Mouse (Mus musculus): ENCODE measurements around the gene Sema7a.
A peak's percentile ranks its signal among the peaks of the same experiment; 100 is the strongest.

Sema7a gene

DNA sequence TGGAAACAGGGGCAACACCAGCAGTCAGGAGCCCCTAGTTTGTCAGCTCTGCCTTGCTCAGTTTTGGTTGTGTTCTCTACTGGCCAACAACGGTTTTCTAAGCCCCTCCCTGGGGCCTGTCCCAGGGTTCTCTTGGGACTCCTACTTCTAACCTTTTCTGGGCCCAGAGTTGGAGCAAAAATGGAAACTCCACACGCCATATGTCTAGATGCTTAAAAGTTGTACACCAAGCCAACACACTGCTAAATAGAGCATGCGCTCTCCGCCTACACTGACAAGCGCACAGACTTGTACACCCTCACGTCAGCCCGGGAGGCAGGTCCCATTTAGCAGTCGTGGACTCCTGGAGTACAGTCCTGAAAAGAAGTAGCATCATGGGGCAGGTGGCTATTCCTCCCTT, 45.4 kb downstream of the Sema7a start:
- DNase-seq = no peak

DNA sequence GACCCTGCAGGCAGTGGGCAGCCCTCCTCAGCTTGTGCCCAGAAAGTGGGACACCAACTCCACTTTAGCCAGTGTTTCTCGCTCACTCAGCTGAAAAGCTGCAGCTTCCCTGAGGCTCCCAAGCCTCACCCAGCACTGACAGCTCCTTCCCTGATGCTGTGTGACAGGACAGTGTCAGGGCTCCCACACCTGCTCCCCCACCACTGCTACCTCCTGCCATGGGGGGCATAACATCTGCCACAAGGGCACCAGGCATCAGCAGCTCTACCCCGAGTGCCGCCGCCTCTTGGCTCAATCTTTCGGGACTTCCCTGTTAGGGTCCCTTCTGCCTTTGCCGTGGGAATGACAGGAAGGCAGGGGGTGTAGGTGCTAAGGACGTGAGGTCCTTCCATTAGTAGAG, 46.4 kb downstream of the Sema7a start:
- no peak for DNase-seq

GRCm38 (mm10) chr9:57988098-57988497, 48.2 kb downstream of the Sema7a start:
- DNase-seq = no peak

GRCm38 (mm10) chr9:57989309-57989708, 49.4 kb downstream of the Sema7a start:
- no peak for DNase-seq

DNA sequence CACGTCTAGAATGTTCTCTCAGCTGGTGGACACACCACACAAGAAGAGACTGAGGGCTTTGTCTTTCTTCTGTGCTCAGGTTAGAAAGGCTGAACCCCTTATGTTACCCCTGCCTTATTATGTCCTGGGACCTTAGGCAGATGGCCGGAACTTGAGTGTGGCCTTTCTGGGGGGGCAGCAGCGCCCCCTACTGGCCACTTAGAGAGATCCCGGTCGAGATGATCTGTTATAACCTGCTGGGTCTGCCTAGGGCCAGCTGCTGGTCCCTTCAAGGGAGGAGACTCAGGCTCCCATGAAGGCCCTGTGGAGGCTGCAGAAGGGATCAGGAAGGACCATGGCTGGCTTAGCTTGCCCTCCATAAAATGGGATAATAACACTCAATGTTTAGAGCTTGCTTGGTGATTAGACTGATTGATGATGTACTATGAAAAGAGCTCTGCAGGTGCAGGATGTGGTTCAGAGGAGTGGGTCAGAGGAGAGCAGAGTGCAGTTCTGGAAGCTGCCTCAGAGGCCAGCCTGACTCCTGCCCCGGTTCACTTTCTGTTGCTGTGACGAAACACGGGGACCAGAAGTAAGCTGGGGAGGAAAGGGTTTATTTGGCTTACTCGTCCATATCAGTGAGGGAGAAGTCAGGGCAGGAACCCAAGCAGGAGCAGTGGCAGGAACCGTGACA, 50.7 kb downstream of the Sema7a start:
- DNase-seq = peak; percentile 59

DNA sequence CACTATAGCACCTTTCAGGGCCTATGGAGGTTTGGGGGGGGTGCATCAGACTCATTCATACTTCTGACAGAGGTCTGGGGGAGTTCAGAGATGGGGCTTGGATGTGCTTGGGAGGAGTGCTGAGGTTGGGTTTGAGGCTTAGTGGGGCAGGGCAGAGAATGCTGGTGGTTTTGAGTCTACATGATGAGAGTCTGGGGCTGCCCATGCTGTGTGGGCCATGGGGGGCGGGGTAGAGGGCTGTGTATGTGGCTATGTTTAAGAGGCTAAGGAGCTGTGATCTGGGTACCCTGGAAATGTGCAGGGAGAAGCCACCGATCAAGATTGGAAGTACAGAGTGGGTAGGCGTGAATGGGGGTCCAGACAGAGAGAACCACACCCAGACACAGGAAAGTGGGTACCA, 52.1 kb downstream of the Sema7a start:
- DNase-seq = no peak

DNA sequence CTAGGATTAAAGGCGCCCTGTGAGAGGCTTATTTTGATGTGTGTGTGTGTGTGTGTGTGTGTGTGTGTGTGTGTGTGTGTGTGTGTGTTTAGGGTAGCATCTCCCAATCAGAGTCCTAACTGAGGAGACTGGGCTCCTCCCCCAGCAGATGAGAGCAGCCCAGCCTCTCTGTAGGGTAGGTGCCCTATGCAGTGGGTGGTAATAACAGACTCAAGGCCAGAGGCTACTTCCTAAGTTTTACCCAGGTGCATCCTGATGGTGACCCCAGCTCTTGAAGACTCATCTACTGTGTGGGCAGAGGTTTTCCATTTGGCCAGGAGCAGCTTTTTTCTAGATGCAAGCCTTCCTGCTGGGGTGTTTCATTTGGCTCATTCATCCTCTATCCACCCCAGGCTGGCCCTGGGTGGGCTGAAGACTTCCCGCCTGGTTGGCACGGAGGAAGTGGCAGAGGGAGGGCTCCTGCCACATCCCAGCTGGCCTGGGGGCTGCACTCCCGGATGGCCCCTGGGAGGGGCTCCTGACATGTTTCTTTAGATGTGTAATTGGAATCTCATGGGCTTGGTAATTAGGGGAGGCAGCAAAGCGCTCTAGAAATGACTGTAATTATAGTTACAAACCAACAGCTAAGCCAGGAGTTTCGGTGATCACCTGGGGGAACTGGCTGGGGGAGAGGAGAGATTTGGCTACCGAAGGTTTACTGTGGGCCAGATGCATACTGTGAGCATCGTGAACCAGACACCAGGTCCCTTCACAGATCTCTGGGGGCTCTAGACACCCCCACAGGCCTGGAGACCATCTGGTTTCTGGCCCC, 53.1 kb downstream of the Sema7a start:
- DNase-seq = no peak

GRCm38 (mm10) chr9:57995282-57995681, 55.4 kb downstream of the Sema7a start:
- no peak for DNase-seq

DNA sequence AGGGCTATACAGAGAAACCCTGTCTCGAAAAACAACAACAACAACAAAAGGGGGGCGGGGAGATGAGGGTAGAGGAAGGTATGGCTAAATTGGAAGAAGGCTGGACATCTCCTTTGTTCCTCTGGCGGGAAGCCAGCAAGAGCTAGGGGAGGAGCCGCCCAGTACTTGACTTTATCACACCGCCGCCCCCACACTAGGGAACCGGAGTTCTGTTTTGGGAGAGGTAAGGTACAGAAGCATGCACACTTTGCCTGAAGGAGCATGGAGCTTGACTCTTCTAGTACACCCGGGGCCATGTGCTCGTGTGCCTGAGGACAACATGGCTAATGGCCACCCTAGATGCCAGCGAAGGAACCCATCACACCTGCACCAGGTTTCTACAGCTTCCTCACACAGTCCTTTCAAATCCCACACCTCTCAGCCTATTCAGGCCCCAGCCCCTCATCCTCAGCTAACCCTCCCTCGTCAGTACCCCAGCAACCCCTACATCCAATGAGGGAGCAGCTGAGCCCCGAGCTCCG, 57.7 kb downstream of the Sema7a start:
- no peak for DNase-seq

DNA sequence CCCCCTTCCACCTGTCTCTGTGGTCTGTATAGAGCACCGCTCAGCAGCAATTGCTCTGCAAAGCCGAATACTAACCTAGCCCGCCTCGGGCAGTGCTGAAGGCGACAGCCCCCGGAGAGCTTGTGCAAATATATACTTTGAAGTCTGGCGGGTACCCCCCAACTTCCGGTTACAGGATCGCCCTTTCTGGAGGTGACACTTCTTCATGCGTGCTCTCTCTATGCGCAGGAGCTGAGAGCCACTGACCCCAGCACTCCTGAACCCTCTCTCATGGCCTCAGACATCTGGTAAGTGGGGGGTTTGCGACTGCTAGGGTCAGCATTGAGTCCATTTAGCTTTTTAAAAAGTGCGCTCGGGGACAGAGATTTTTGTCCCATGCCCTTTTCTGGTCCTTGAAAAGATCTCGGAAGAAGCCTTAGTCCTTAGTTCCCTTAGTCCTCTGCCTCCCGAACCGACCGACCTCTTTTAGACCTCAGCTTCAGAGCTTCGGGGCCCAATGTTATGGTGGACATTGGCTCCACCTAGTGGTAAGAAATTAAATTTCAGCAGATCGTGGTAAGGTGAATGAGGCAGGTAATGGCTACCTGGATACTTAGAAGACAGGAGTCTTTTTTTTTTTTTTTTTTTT, 58.2 kb downstream of the Sema7a start:
- peak; percentile 88 for DNase-seq

- DNase-seq = no peak
Observed at GRCm38 (mm10) chr9:57998685-57999084, 58.8 kb downstream of the Sema7a start.

- peak; percentile 51 for DNase-seq
Observed at GRCm38 (mm10) chr9:57999676-58000075, 59.8 kb downstream of the Sema7a start.

DNA sequence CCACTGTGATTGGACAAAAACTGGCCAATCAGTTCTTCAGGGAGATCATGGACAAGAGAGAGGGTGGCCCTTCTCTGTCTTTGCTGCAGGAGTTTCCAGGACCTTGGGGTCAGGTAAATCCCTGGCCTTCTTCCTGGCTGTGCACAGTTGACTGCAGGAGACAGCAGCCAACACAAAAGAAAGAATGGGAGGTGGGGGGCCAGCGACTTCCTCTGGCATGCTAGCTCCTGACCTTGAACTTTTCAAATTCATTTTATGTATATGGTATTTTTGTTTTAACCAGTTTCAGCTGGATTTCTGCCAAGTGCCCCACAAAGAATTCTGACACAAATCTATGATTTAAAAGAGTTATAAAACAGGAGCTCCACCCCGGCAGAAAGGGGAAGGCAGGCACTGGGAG, 63.4 kb downstream of the Sema7a start:
- no peak for DNase-seq

DNA sequence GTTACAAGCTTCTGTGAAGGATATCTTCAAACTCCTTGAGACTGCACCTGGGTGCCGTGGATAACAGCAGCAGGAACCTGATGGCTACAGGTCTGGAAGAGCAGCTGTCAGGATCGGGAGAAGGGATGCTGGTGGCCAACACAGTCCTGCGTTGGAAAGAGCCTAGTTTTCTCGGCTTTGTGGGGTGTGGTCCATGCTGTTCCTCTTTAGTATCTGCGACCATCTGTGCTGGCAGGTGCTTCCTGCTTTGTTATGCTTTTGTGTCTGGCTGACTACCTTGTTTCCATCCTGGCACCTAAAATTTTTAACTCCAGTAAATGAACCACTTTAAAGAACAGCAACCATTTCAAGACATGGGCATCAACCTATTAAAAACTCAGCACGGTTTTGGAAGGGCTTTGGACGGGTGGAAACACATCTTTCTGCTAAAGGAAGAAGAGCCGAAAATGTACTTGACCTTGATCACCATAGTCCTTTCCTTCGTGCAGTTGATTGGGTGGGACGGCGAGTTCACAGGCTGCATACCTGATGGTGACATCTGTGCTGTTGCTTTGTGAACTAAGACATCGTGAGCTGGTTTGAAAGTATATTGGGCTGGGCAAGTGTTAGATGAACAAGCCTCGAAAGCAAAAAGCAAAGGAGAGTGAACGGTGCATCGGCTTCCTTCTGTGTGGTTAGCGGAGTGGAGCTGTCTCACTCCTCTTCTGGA, 66.0 kb downstream of the Sema7a start, which contains the start of gene Cyp11a1:
Gene Cyp11a1 (plus strand): TSS at position 659 of the 709 bp plus-strand sequence.
- DNase-seq = no peak

DNA sequence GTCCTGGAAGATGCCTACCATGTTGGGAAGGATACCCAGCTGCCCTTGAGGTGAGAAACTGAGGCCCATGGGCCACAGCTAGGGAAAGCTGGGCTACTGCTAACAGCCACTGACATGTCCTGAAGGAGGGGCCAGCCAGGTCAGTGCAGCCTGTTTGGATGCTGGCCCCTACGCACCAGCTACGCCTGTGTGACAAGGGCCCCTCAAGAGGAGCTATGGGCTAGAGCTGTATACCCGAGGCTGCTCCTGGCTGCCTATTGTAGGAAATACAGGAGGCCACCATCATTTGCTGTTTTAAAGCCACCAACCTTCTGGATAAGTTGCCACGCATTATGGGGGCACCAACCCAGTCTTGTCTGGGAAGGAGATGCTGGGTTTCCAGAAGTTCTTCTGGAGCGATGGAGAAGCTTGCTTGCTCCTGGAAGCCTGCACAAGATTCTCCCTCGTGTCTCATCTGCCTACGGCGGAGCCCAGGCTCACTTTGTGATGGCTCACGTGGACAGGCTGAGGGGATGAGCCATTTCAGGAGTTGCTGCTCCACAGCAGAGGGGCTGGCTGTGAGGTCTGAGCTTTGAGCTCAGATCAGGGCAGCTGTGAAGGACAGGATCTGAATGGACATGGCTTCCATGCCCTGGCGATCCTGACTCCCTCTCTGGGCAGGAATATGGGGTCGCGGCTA, 68.6 kb downstream of the Sema7a start:
- no peak for DNase-seq

GRCm38 (mm10) chr9:58009015-58009362, 69.1 kb downstream of the Sema7a start:
- no peak for DNase-seq

- DNase-seq = no peak
Observed at GRCm38 (mm10) chr9:58009588-58009987, 69.7 kb downstream of the Sema7a start.

DNA sequence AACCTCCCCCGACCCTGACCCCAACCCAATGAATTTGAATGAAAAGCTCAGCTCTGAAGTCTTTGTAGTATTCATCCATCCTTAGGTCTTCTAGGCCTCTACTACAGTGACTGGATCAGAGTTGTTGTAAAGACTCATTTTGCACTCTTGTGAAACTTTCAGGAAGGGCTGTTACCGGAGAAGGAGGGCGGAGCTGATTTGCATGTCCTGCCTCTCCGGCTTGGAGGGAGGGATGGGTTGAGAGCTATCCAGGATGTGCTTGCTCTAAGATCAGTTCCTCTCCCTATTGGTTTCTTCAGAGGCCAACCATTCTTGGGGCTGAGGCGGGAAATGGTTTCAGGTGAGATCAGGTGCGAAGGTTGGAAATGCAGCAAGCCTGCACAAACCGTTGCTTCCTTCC, 71.1 kb downstream of the Sema7a start:
- DNase-seq = no peak

DNA sequence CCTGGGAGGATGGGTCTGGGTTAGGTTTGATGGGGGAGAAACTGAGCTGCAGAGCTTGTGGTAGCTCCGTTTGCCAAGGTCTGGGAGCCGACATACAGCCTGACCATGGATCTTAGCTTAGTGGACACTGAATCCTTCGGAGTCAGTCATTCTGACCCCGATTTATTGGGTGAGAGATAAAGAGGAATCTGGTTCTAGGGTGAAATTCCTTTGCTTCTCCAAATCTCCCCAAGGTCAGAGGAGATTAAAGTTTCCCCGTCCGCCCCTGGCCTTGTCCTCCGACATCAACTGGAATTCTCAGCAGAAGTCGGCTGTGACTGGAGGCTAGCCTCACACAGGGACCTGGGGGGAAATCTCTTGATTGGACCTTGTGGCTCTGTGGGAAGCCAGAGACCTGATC, 71.6 kb downstream of the Sema7a start:
- DNase-seq = no peak

Data from cerebellum, adult 9-11 months (tissue).